Mouse (Mus musculus) heart, embryonic 14.5 days (tissue): ENCODE results near the gene Nars2. TPM values are rescaled to one million over a fixed set of nuclear protein-coding genes. Genes with fewer than 3 reads are reported as not detected.

Experiments
- ATAC-seq: fragments of 200-750 bp; cut with Nextera tagmentation; 2 replicates; pipeline ENCODE4 v1.8.0; 2017; ENCODE audit warnings: low read depth, moderate TSS enrichment; ENCODE audit not compliant: insufficient number of reproducible peaks, insufficient read depth, low FRiP score
- H3K27ac ChIP-seq, 2 experiments: fragments of 200-500 bp in 1 of 2; fragments of 300-500 bp in 1 of 2; sonication (generic) in 1 of 2; replicated peaks in 1 of 2; 2 replicates each; pipeline ENCODE4 v1.5.1; 2012 to 2014; ENCODE audit warnings: low read depth in 2 of 2, low read length in 2 of 2, control low read depth in 1 of 2, mild to moderate bottlenecking in 1 of 2, mixed read lengths in 1 of 2; ENCODE audit not compliant: control insufficient read depth in 1 of 2, insufficient read depth in 1 of 2
- H3K27me3 ChIP-seq: fragments of 300-500 bp; sonication (generic); 2 replicates; pipeline ENCODE4 v1.6.1; 2014; ENCODE audit warnings: mild to moderate bottlenecking, low read length, control low read depth; ENCODE audit not compliant: control insufficient read depth, insufficient read depth
- H3K36me3 ChIP-seq: fragments of 300-500 bp; sonication (generic); 2 replicates; pipeline ENCODE4 v1.6.1; 2014; ENCODE audit warnings: mild to moderate bottlenecking, control low read depth, low read length, mixed read lengths; ENCODE audit not compliant: control insufficient read depth, insufficient read depth
- H3K4me1 ChIP-seq, 2 experiments: fragments of 200-500 bp in 1 of 2; fragments of 300-500 bp in 1 of 2; sonication (generic) in 1 of 2; 2 replicates each; pipeline ENCODE4 v1.6.1; 2012 to 2014; ENCODE audit warnings: low read length in 2 of 2, control low read depth in 1 of 2, mixed read lengths in 1 of 2; ENCODE audit not compliant: control insufficient read depth in 2 of 2, insufficient read depth in 2 of 2
- H3K4me2 ChIP-seq: fragments of 300-500 bp; sonication (generic); 2 replicates; pipeline ENCODE4 v1.6.1; 2014; ENCODE audit warnings: mild to moderate bottlenecking, low read length
- H3K4me3 ChIP-seq, 2 experiments: fragments of 200-500 bp in 1 of 2; fragments of 300-500 bp in 1 of 2; sonication (generic) in 1 of 2; 2 replicates each; pipeline ENCODE4 v1.5.1; 2012 to 2014; ENCODE audit warnings: low read length in 2 of 2, mild to moderate bottlenecking in 2 of 2, control low read depth in 1 of 2, low read depth in 1 of 2, moderate library complexity in 1 of 2; ENCODE audit not compliant: control insufficient read depth in 1 of 2, insufficient read depth in 1 of 2
- H3K9ac ChIP-seq: fragments of 300-500 bp; sonication (generic); 2 replicates; pipeline ENCODE4 v1.6.1; 2014; ENCODE audit warnings: mild to moderate bottlenecking, low read length
- H3K9me3 ChIP-seq: fragments of 300-500 bp; sonication (generic); 2 replicates; pipeline ENCODE4 v1.6.1; 2016; ENCODE audit warnings: low read length, control low read depth; ENCODE audit not compliant: control insufficient read depth
- WGBS: fragments of 180-500 bp; shearing (Covaris S2); extraction: QIAGEN DNeasy Blood & Tissue Kit; methylation state at CpG from one replicate; pipeline ENCODE4 v1.1.7; 2014; 5-methylcytosine and 5-hydroxymethylcytosine counted together
- polyA plus RNA-seq: library from polyadenylated mRNA; unstranded; fragments of >200 nt; fragmentation: Nextera tagmentation; extraction: Ambion mirVana; gene quantifications from 2 replicates; pipeline ENCODE4 v1.2.1, GENCODE M21; 2014

The Nars2 gene
- polyA plus RNA-seq, 1 experiment from 2014 or later: 16.3 TPM

DNA sequence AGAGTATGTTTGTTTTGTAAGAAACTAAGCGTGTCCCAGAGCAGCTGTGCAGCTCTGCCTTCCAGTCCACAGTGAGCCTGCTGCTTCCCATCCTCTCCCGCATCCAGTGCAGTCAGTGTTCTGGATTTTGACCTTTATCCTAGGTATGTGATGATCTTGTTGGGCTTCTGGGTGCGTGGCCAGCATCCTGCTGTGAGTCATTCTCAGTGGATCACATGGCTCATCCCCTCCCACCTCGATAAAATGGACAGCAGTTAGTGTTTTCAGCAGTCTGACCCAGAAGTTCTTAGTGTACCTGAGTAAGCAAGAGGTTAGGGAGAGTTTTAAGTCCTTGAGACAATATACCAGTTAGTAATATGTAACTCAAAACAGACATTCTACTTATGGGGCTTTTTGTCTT is 36.4 kb downstream of the Nars2 start:
- Histone ChIP-seq H3K4me3 (no peak overlapping the region), H3K36me3 (no peaks in the 10 kb centered on the region), H3K4me2 (no peak overlapping the region), H3K4me1 (peaks cover 13 to 38% of the 10 kb centered on the region in 2 experiments), H3K9me3 (no peaks in the 10 kb centered on the region), H3K27ac (no peak overlapping the region), H3K9ac (no peak overlapping the region), H3K27me3 (no peaks in the 10 kb centered on the region)
- no peak for ATAC-seq
- 48% methylated on average over 4 of the region's 4 CpGs for WGBS

DNA sequence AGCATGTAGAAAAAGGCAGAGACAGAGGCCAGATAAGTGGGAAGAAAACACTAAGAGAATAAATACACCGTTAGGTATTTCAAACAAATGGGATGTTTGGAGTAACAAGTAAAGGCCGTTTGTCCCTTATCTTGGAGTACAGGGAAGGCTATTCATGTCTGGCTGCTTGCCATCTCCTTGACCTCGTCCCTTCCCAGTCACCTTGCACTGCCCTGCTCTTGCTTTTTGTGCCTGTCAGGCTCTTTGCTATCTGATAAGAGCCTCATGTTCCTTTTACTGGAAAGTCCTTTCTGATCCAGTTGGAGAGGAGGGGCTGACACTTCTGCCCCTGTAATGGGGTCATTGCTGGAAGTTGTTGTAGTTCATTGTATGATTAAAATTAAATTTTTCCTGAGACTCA is 61.7 kb downstream of the Nars2 start:
- Histone ChIP-seq H3K4me3 (no peak overlapping the region), H3K4me1 (peaks cover 2 to 10% of the 10 kb centered on the region in 2 experiments), H3K4me2 (no peak overlapping the region), H3K27ac (peak overlapping the region; percentile 14 to 29; a peak in 2 of 4 replicates), H3K9ac (no peak overlapping the region), H3K9me3 (no peaks in the 10 kb centered on the region), H3K27me3 (no peaks in the 10 kb centered on the region), H3K36me3 (no peaks in the 10 kb centered on the region)
- WGBS: 0% methylated on average over 3 of the region's 3 CpGs
- no peak for ATAC-seq

DNA sequence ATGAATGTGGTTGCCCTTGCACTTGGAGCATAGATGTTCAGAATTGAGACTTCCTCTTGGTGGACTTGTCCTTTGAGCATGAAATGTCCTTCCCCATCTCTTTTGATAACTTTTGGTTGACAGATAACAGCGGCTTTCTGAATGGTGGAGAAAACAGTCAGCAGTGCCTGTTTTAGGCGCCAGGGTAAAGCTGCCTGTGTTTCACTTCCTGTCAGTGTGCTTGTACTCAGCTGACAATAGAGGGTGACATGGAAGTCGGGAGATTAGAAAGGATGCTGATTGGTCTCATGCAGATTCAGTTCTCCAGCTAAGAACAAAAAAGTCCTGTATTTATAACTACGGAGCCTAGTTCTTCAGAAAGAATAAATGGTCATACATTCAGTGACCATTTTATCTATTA is 66.7 kb downstream of the Nars2 start:
- WGBS: 8% methylated on average over 4 of the region's 4 CpGs
- Histone ChIP-seq H3K27me3 (no peaks in the 10 kb centered on the region), H3K4me3 (no peak overlapping the region), H3K4me2 (peak overlapping the region; percentile 41), H3K36me3 (no peaks in the 10 kb centered on the region), H3K4me1 (peaks cover under 1 to 14% of the 10 kb centered on the region in 2 experiments), H3K9ac (no peak overlapping the region), H3K9me3 (no peaks in the 10 kb centered on the region), H3K27ac (peak overlapping the region; percentile 60 to 64; a peak in 2 of 4 replicates)
- ATAC-seq: no peak

DNA sequence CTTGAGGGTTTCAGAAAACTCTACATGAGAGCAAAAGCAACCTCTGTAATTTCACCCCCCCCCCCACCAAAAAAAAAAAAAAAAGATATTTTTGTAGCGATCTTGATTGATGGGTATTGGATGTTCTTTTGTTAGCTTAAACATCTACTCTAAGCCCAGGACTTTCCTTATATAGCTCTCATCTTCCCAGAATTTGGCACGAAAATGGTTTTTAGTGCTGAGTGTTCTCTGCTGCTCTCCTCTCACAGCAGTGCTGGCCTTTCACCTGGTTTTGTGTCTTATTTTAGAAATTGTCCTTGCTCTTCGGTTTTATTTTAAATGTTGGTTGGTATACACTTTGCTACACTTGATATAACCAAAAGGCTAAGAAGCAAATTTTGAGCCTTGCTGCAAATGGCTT is 67.1 kb downstream of the Nars2 start:
- Histone ChIP-seq H3K27me3 (no peaks in the 10 kb centered on the region), H3K9ac (no peak overlapping the region), H3K4me2 (peak overlapping the region; percentile 41), H3K4me3 (no peak overlapping the region), H3K4me1 (peaks cover 0 to 16% of the 10 kb centered on the region in 2 experiments; a peak in 2 of 4 replicates), H3K27ac (0 out of 4 replicates have a peak overlapping the region, but pooled peaks of 1 of the 2 experiments have one; percentile 64), H3K9me3 (no peaks in the 10 kb centered on the region), H3K36me3 (no peaks in the 10 kb centered on the region)
- 53% methylated on average over 3 of the region's 3 CpGs for WGBS
- ATAC-seq: no peak

DNA sequence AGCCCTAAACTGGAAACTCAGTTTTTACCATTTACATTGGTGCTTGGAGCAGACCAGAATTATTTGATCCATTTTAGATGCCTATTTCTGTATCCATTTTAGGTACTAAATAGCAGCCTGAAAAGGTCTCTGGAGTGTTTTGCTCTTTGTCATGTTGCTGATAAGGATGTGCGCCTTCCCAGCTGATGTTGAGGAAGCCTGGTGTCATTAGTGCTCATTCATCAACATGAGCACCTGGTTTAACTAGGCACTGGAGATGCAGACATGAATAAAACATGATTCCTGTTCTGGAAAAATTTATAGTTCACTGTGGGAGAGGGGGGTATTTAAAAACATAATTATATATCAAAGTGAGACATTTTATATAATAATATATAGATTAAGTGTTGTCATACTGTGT is 68.0 kb downstream of the Nars2 start:
- no peak overlapping the region for H3K9ac ChIP-seq

DNA sequence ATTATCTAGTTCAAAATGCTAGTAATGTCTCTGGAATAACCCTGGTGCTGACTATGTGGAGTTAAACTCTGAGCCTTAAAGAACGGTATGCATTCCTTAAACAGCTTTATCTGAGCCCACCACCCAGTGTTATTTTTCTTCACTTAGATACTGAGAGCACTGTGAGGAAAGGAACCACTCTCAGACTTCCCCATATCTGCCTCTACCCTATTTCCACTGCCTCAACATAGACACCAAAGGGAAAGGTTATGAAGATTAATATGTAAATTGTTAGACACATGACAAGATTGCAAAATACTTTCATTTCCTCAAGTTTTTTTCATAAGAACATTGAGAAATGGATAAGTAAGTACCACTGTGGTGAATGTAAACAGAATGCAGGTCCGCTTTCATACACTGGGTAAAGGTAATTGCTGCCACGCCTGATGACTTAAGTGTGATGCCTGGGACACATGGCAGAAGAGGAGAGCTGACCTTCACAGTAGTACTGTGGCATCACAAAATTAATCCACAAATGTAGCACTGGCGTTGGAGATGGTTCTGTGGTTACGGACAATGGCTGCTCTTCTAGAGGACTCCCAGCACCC is 75.6 kb downstream of the Nars2 start:
- WGBS: 81% methylated on average over 5 of the region's 5 CpGs

More for the DNA sequence above, 68.0 kb downstream of the Nars2 start:
- WGBS: 31% methylated on average over 1 of the region's 1 CpGs
- Histone ChIP-seq H3K4me2 (no peak overlapping the region), H3K4me3 (no peak overlapping the region), H3K36me3 (no peaks in the 10 kb centered on the region), H3K27ac (no peak overlapping the region), H3K9me3 (no peaks in the 10 kb centered on the region), H3K27me3 (no peaks in the 10 kb centered on the region), H3K4me1 (peaks cover 0 to 18% of the 10 kb centered on the region in 2 experiments; a peak in 2 of 4 replicates)
- no peak for ATAC-seq

DNA sequence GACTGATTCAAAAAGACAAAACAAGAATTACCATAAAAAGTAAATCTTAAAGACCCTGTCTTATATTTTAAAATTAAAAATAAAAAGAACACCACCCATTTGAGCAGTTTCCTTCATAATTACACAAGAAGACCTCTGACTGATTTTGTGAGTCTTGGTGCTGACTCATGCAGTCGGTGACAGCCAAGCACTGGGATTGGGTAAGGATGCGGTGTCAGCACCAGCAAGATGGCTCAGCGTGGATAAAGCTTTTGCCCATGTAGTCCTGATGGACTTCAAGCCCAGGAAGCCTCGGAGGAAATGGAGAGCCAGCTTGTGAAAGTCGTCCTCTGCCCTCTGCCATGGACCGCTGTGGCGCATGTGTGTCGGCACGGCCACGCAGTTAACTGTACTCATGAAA is 77.8 kb downstream of the Nars2 start:
- no peak for ATAC-seq
- Histone ChIP-seq H3K9ac (no peak overlapping the region), H3K36me3 (peaks cover 7% of the 10 kb centered on the region; the same call in 1 of the 2 replicates), H3K27me3 (no peaks in the 10 kb centered on the region), H3K4me3 (no peak overlapping the region), H3K4me1 (no peaks in the 10 kb centered on the region), H3K4me2 (no peak overlapping the region), H3K27ac (no peak overlapping the region), H3K9me3 (no peaks in the 10 kb centered on the region)
- WGBS: 91% methylated on average over 10 of the region's 10 CpGs

More for the DNA sequence above, 75.6 kb downstream of the Nars2 start:
- ATAC-seq: no peak
- Histone ChIP-seq H3K4me2 (no peak overlapping the region), H3K9ac (no peak overlapping the region), H3K9me3 (no peaks in the 10 kb centered on the region), H3K4me3 (no peak overlapping the region), H3K27ac (no peak overlapping the region), H3K36me3 (0 out of 2 replicates have a peak, but pooled peaks cover 3% of the 10 kb centered on the region), H3K27me3 (no peaks in the 10 kb centered on the region), H3K4me1 (0 out of 4 replicates have a peak, but pooled peaks cover 0 to 6% of the 10 kb centered on the region in 2 experiments)

DNA sequence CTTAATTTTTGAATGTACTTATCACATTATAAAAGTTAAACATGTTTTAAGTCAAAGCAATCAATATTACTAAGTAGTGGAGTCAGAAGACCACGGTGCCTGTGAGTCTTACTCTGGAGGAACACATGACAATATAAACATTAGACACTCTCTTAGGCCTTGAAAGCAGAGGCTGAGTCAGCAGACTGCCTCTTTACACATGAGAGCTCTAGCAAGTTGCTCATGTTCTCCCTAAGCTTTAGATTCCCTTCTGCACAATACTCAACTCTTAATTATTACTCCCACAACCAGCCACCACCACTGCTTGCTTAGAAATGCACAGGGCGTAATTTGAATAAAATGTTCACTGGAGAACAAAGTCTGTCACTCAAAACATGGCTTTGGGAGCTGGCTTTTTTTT is 81.1 kb downstream of the Nars2 start:
- Histone ChIP-seq H3K27ac (no peak overlapping the region), H3K4me1 (no peaks in the 10 kb centered on the region), H3K36me3 (peaks cover 14% of the 10 kb centered on the region), H3K9me3 (no peaks in the 10 kb centered on the region), H3K9ac (no peak overlapping the region), H3K27me3 (no peaks in the 10 kb centered on the region), H3K4me2 (no peak overlapping the region), H3K4me3 (no peak overlapping the region)
- 92% methylated on average over 2 of the region's 2 CpGs for WGBS
- ATAC-seq: no peak
